Mouse (Mus musculus): ENCODE measurements around the gene Gse1.
A peak's percentile ranks its signal among the peaks of the same experiment; 100 is the strongest.

Gene Gse1

DNA sequence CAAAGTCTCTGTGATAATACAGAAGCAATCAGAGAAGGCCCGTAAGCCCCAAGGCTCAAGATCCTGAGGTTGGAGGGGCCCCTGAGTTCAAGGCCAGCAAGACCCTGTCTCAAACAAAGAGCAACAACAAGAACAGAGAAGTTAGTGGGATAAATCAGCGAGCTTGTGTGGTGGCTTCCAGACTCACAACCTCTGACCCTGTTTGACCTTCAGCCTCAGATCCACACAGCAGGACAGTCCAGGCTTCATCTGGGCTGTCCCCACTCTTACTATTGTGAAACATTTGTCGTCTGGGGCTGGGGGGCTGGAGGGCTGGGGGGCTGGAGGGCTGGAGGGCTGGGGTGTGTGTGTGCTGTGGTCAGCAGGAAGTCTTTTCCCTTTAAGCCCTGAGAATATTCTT is 150.8 kb downstream of the Gse1 start:
- no peak for DNase-seq

DNA sequence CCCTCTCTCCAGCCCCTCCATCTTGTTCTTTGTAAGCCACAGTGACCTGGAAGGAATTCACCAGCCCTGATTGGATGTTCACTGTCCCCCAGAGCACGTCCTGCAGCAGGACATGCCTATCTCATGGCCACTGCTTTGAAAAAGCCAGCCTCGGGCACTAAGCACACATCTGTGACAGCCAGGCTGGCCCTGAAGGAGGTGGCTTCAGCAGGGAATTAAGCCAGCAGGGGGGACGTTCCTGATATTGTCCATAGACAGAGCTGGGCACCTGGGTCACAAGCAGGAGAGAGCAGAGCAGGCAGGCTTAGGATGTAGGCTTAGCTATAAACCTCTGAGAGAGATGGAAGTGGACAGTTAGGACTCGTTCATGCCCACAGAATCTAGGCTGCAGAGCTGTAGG is 153.6 kb downstream of the Gse1 start:
- DNase-seq = no peak

DNA sequence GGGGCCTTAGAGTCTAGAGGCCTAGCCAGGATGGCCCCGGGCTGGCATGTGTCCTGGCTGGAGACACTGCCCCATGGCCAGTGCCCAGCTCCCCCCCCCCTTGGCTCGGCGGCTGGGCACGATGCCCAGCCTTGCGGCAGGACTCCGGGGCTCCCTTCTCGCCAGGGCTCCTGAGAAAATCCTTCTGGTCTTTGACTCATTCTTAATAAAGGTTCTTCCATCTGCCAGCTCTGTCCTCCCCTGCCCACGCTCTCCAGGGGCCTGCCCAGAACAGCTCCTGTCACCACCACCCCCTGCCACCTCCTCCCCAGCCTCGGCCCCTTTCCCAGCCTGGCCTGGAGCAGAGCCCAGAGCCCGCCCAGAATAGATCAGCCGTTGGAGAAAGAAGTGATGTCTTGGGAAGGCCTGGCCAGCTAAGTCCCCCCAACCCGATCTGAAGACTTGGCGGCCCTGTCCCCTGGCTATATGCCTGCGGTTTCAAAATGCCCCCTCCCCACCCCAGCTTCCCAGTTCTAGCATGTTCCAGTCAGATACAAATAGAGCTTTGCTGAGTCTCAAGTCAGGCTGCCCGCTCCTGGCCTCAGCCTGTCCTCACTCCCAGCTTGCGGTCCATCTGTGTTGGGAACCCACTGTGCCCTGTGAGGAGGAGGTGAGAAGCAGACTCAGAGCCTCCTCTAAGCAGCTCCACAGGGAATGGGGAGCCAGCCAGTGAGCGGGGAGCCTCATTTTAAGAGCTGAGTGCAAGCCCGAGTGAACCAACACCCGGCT is 154.4 kb downstream of the Gse1 start:
- DNase-seq = peak; percentile 85

DNA sequence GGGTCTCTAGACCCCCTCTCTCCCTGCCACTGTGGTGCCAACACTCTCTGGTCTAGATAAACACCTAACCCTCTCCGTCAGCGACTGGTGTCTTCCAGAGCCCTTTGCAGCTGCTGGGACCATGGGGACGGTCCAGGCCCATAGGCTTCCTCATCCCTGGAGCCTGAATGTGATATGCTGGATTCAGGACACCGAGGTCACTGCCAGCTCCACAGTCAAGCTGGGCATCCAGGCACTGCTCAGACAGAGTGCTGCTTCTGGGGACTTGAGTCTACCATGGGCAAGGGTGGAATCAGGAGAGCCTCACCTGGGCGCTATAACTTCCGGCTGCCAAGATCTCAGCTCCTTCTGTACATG is 154.9 kb downstream of the Gse1 start:
- no peak for DNase-seq

DNA sequence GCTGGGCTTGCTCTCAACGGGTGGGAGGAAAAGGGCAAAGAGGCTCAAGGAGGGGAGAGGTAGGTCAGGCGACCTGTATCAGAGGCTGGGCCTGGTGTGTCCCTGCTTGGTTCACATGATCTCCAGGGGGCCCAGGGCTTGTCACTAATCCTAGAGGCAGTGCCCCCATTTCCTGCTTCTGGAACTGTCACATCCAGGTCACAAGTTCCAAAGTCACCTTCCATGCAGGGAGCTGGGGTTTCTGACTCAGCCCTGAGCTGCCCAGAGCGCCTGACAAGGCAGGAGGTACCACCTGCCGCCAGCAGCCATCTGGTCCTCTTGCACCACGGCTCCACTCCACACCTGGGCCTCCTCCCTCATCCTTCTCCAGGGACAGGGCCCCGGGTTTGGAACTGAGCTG is 155.5 kb downstream of the Gse1 start:
- no peak for DNase-seq

DNA sequence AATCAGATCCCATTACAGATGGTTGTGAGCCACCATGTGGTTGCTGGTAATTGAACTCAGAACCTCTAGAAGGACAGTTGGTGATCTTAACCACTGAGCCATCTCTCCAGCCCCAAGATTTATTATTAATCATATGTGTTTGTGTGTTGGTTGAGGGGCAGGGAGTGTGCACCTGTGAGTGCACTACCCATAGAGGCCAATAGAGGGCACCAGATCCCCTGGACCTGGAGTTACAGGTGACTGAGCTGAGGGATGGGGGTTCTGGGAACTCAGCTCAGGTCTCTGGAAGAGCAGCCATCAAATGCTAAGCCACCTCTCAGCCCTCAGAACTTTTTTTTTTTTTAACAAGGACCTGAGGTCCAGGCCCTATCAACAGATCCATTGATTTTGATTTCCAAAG is 156.5 kb downstream of the Gse1 start:
- DNase-seq = no peak

DNA sequence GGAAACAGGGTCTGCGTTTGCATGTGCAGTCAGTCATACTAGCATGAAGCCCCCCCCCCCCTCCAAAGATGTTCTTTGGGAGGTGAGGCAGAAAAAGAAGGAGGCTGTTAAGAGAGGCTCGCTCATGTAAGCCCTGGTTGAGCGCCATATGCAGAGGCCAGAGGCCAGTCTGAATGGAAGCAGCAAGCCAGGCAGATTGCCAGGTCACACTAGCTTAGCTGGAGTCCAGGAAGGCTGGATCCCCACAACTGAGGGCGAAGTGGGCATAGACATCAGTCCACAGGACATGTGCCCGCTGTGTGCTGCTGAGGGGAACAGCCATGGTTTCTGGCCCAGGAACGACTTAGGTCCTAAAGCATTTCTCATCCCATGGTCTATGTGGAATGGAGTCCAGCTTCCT is 160.0 kb downstream of the Gse1 start:
- no peak for DNase-seq

DNA sequence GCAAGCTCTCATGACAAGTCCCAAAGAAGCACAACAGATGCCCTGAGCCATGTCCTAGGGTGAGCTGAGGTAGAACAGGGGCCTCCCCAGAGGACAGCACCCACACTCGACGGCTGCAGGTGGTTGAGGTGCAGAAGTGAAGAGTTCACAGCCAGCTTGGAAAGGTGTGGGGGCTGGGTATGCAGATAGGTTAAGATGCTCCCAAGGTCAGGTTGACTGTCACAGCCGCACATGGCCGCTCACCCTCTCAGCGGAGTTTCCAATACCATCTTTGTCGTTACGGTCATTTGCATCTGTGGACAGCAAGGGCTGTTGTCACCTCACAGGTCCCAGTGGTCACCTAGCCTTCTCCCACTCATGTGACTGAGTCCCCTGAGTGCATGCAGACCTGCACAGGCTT is 162.3 kb downstream of the Gse1 start:
- no peak for DNase-seq

DNA sequence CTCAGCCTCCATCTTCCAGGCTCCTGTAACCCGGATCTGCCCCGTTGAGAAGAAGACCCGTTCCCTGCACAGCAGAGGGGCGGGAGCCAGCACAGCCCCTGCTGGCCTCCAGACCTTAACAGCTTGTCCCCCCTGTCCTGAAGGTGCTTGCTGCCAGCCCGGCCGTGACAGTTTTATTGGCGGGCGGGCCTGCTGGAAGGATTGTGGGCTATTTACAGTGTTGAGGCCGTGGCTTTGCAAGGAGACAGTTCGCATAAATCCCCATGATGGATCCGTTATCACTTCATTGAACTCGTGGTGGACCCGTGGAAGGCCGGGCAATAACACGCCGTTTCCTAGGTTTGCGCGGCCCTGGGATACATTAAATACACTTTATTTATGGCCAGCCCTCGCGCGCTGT is 163.6 kb downstream of the Gse1 start:
- DNase-seq = no peak

DNA sequence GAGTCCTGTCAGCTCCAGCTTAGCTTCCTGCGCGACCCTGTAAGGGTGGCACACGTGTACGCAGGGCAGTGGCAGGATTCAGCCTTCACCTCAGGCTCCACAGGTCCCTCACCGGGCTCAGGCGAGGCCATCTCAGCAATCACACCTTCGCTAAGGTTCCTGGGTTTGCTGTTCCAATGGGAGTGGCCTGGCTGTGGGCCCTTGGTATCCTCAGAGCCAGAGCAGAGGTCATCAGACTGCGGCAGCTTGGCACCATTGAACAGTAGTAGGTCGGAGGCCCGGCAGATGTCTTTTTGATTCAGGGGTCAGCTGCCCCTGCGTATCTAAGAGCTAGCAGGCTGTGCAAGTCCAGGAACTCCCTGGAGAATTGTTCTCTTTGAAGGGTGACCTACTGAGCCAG is 164.8 kb downstream of the Gse1 start:
- no peak for DNase-seq

DNA sequence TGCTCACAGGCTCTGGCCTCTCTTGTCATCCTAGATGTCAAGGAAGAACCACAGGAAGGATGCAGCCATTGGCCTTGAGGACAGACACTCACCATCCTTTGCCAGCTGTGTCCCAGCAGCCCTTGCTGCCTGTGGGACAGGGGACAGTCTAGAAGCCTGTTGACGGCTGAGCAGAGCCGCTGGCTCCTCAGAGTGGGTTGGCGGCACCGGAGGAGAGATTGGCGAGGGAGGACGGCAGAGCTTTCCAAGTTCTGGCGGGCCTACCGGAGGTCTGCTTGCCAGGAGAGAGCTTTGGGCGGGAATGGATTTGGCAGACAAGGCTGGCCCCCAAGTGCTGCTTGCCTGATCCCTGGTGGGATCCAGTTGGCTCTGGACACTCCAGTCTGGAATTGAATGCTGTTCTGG is 165.6 kb downstream of the Gse1 start:
- DNase-seq = no peak

DNA sequence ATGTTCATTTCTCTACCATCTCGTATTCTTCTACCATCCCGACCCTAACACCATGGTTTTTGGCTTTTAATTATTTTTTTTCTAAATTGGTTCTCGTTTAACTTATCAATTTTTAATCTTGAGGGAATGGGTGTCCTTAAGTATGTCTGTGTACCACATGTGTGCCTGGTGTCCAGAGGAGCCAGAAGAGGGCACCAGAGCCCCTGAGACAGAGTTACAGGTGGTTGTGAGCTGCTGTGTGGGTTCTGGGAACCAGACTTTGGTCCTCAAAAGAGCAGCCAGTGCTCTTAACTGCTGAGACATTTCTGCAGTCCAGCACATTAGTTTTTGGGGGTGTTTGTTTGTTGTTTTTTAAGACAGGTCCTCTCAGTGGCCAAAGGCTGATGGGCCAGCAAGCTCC is 167.6 kb downstream of the Gse1 start:
- no peak for DNase-seq

DNA sequence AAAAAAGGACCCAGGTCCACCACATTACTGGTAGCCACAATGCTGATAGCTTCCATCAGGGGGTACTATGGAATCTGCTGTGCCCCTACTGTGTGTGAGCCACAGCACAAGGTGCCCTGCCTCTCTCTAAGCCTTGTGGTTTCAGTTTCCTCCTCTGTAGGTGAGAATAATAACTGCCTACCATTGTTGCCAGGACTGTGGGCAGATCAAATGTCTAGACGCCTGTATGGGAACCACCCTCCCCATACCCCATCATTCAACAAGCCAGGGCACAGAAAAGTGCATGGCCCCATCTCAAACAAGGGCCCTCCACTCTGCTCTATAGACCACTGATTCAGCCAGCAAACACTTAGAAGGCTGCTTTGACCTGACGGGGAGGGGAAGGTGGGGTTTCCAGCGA is 168.5 kb downstream of the Gse1 start:
- no peak for DNase-seq

DNA sequence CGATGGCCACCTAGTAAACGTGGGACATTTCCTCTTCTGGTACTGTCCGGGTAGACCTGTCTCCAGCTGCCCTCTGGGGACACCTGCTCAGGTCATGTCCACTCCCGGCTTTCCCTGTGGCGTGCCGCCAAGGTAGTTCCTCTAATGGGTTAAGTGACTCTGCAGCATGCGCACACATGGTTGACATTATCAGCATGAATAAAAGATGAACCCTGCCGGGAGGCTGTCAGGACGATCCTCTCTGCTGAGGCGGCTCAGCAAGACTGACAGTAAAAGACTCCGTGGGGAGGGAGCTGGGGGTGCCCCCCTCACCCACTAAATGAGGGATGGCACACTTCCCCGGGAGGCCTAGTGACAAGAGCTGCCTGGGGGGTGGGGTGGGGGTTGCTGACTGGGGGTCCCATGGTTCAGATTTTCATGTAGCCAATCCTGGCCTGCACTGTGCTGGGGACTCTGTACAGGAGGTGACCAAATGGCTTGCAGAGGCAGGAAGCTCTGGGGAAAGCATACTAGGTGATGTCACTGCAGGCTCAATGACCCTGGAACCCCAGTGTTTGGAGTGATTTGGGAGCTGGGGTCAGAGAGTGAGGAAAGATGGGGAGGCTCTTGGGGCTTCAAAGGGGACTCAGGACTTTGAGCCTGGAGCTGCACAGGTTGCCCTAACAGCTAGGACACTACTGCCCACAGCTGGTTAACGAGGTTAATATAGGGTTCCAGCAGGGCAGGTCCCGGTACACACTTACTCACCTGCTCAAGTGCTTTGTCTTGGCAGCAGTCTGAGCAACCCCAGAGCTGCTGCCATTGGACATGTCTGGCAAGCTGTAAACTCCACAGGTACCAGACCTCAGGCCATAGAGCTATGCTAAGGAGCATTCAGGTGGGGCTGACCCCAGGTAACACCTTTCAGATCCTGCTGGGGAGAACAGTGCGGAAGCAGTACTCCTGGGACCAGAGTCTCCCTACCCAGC is 169.5 kb downstream of the Gse1 start:
- no peak for DNase-seq

DNA sequence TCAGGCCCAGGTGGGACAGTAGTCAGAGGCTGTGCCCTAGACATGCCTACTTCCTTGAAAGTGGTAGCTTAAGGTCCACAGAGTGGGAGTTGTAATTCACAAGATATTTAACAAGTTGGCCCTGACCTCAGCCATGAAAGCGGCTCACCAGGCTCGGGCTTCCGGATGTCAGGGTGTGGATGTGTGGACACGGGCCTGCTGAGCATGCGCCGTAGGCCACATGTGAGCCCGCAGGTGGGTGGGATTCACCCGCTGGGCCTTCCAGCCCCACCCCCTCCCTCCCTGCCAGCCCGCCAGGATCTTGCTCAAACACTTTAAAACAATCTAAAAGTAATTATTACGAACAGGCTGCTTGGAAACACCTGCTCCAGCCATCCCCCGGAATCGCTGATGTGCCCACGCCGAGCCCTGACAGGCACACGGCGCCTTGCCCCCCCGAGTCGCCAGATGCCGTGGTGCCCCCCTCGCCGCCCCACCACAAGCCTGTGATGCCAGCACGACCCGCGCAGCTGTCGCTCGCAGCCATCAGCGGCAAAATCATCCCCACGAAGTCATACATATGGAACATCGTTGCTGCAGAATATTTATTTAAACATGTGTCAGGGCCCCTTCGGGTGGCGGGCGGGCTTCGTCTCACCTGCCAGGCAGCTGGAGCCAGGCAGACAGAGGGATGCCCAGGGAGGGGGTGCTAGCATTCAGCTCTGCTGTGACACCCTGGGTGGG is 171.1 kb downstream of the Gse1 start:
- no peak for DNase-seq

DNA sequence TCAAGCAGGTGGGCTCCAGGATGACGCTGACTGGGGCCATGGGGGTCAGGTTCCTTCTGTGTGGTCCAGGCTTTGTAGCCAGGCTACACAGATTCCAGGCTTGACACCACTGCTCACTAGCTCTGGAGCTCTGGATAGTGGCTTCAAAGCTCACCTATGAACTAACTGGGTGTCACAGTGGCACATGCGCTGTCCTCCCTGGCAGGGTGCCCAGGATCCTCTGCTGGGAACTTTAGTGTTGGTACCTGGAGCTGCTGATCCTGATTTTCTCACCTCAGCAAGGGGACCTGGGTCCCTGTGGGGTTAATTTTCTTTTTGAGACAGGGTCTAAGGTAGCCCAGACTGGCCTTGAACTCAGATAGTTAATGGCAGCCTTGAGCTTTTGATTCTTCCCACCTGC is 173.0 kb downstream of the Gse1 start:
- no peak for DNase-seq

DNA sequence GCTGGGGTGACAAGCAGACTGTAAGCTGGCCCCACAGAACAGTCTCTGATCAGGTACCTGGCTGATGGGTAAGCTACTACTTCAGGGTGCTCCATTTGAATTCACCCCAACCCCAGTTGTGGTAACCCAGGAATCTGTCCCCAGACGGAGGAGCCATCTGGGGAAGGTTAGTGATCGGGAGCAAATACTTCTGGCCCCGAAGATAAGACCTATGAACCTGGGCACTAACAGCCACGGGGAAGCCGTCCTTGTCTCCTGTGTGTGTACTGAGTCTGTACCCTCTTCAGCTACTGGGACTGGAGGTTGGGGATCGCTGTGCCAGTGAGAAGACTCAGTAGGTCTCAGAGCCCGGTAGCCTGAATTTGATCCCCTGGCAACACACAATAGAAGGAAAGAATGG is 173.5 kb downstream of the Gse1 start:
- DNase-seq = no peak

DNA sequence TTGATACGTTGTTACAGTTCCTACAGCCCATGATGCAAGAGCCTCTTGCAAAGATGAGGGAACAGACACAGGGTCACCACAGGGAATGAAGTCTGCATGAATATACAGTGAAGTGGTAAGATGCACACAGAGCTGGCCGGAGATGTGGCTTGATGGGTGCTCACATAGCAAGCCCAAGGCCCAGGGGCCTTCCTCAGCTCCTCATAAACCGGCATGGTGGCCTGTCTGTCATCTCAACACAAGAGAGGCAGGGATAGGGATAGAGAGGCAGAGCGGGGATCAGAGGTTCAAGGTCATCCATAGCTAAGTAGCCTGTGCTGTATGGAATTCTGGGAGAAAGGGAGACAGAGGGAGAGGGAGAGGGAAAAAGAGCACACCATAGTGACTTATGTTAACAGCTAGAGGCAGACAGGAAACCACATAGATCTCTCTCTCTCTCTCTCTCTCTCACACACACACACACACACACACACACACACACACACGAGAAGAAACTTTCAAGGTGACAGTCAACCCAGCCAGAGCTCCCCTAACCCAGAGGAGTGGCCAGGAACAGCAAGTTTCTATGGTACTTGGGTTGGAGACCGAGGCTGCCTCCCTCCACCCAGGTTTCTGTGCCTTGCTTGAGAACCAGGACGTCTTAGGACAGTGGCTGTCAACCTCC is 175.5 kb downstream of the Gse1 start:
- no peak for DNase-seq

DNA sequence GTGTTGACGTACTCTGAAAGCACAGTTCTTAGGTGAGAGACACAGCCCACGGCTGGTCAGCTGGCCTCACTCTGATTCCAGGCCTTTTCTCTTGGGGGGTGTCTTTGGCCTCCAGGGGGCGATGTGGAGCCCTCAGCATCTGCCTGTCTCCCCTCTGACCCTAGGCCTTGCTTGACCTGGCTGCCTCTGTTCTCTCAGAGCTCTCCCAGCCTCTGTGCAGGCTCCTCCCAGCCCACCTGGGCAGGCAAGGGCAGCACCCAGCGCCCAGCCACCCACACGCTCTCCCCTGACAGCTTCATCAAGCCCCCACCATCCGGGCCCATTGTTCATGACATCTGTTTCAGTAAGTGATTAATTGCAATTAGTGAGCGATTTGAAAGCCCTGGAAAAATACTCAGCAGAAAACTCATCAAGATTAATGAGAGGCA is 176.4 kb downstream of the Gse1 start:
- peak; percentile 48 for DNase-seq

DNA sequence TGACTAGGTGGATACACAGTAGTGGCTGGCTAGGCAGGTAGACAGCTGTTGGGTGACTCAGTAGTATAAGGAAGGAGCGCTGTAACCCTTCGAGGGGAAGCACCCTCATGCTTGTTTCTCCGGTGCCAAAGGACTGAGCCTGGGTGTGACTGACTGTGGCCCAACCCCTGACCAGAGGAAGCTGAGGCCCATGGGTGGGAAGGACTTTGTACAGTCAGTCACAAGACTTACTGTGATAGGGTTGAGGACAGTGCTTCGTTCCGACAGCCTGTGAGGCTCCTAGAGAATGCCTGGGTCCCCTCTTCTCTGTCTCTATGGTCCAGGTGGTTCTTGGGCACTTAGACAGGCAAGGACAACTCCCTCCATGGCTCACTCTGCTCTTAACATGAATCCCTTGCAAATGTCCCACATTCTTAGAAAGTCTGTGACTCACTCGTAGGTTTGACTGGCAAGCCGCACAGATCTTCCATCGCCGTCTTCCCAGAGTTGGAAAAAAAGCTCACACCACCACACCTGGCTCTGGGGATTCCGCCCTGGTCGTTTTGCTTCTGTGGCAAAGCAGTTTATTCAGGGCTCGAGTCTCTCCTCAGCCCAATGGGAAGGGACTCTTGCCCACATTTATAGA is 177.9 kb downstream of the Gse1 start:
- no peak for DNase-seq

DNA sequence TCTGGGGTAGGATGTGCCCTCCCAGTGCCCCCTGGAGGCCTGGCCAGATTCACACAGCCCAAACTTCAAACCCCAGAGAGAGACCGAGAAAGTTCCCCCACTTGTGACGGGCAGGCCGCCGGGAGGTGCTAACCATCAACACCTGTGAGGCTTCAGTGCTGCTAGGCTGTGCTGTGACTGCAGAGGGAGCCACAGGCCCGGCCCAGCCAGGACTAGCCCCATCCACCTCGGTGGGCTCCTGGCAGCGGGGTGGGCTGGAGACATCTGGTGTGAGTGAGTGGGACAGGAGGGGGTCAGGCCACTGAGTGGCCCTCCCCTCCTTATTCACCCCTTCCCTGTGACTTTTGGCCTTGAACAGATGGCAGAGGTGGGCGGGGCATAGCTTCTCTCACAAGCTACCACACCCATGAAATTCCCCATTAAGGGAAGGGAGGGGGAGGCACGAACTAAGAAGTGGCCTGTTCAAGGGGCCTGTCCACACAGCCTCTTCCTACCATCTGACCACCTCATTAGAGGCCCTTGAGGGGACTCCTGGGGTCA is 179.5 kb downstream of the Gse1 start:
- DNase-seq = no peak

Data from right cerebral cortex, postnatal 14 days (tissue).